Mouse (Mus musculus) gastrocnemius, postnatal 25 days (tissue): ENCODE measurements around the gene Endod1. TPM values are rescaled to one million over a fixed set of nuclear protein-coding genes. Genes with fewer than 3 reads are reported as not detected.

Source experiments
- DNase-seq: peaks from one replicate; pipeline ENCODE4 v3.0.0; 2022
- total RNA-seq, 2 experiments: library from RNA; stranded (reverse); gene quantifications; 1 replicate in 1 of 2; 2 replicates in 1 of 2; pipeline ENCODE4 v1.2.3; 2021

Endod1 gene
- total RNA-seq, 2 experiments from 2014 or later = 3.8 to 4.1 TPM

DNA sequence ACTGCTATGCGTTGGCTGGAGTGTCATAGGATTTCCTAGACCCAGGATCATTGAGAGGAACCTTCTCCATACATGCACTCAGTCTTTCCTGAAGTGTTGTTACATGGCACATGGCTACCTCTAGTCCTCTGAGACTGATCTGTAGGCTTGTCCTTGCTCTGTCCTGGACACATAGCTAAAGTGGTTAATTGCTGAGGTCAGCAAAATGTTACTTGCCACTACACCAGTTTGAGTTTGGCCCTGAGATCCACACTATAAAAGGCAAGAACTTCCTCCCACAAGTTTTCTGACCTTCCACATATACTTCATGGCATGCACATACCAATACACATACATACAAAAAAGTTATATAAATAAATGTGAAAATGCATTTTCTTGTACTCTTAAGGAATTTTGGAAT, 64.7 kb downstream of the Endod1 start:
- DNase-seq = no peak

- no peak for DNase-seq
Measured at GRCm38 (mm10) chr9:14314477-14314876, 66.8 kb downstream of the Endod1 start.

DNA sequence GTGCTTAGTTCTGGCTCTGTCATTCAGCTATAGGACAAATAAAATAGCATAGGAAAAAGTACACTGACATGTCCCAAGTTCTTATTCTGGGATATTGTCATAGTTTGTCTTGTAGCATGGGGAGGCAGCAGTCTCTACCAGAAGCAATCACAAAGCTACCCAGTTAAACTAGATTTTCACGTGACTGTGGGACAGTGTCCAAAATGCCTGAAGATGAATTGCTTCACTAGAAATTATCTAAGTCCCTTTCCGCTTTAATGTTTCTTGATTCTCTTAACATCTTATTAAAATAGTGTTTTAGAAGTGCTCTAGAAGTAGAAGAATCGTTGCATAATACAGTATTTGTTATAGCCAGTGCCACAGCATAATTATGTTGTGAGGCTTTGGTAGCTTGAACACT, 67.3 kb downstream of the Endod1 start:
- DNase-seq = no peak

GRCm38 (mm10) chr9:14307341-14307740, 74.0 kb downstream of the Endod1 start:
- DNase-seq = no peak

DNA sequence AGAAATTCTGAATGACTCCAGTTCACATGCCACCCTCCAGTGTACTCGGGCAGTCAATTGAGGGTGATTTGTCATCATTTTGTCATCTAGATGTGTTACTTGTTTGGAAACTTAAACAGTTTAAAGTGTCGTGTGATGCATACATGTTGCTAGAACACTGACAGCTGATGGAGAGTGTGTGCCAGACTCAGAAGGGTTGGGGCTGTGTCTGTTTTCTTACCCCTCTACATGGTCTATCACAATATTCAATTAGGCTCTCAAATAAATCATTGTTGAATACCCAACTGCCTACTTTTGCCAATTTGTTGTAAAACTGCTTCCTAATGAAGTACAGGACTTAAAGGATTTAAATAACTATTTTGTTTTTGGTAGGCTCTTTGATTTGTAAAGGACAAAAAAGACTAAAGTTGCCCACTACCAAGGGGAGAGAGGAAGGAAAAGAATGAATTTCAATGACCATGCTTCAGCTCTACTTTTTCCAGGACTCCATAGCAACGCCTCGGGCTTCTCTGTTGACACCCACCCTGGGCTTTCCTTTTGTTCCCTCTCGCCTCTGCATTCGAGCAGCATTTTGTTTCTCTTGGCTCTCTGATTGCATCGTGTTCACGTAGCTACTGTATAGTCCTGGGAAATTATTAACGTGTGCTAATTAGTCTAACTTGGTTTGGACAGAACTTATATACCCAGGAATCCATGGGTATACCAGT, 76.9 kb downstream of the Endod1 start:
- no peak for DNase-seq

Other genes with a start within 250 kb of the Endod1 start
- gene Sesn3, start 106.4 kb downstream of the Endod1 start, total RNA-seq = 10 to 100 TPM; 24.9 to 29.0 TPM
- gene Kdm4d, start 119.0 kb upstream of the Endod1 start, total RNA-seq = not detected
- gene Cwc15, start 119.1 kb upstream of the Endod1 start, total RNA-seq = 10 to 100 TPM; 87.5 to 87.9 TPM